Mouse (Mus musculus) central nervous system, embryonic 11.5 days (tissue): Measurements from ENCODE around the gene Olfr1341. TPM values are rescaled to one million over a fixed set of nuclear protein-coding genes. Genes with fewer than 3 reads are reported as not detected.

ENCODE experiments used
- polyA plus RNA-seq: library from polyadenylated mRNA; depleted of rRNA; stranded (reverse); fragments of >200 nt; gene quantifications from 2 replicates; pipeline ENCODE4 v1.2.3, GENCODE M21; 2012; rRNA removed

The Olfr1341 gene
- not detected in 2 replicates for polyA plus RNA-seq

GRCm38 (mm10) chr4:118703223-118703622 lies at the start of gene Olfr1341:
Olfr1341 (plus strand) TSS chr4:118703523.

GRCm38 (mm10) chr4:118658652-118659051 lies 44.7 kb upstream of the Olfr1341 start, which contains the start of gene Olfr62:
Olfr62 (plus strand) TSS chr4:118658952.

GRCm38 (mm10) chr4:118692412-118692973 lies 10.8 kb upstream of the Olfr1341 start, which contains the start of gene Olfr1342:
Olfr1342 (minus strand) TSS chr4:118692756.

GRCm38 (mm10) chr4:118719838-118720237 lies 16.5 kb downstream of the Olfr1341 start, which contains the start of gene Olfr1340:
Olfr1340 (plus strand) TSS chr4:118720138.

GRCm38 (mm10) chr4:118731875-118732274 lies 28.6 kb downstream of the Olfr1341 start, which contains the start of gene Olfr1339:
Olfr1339 (plus strand) TSS chr4:118732175.

GRCm38 (mm10) chr4:118758637-118759036 lies 55.3 kb downstream of the Olfr1341 start, which contains the start of gene Olfr1338:
Olfr1338 (minus strand) TSS chr4:118758737.

Other genes starting within 250 kb of the Olfr1341 start
- 1.3 and 1.7 TPM in 2 replicates for gene Mpl, start 246.0 kb upstream of the Olfr1341 start, polyA plus RNA-seq
- gene Tie1, start 213.5 kb upstream of the Olfr1341 start, polyA plus RNA-seq = 18.1 and 21.1 TPM in 2 replicates
- 0.68 and 0.78 TPM in 2 replicates for gene 2610528J11Rik, start 176.5 kb upstream of the Olfr1341 start, polyA plus RNA-seq
- gene Tmem125, start 159.5 kb upstream of the Olfr1341 start, polyA plus RNA-seq = 0.32 and 0.47 TPM in 2 replicates
- gene Cfap57, start 82.7 kb upstream of the Olfr1341 start, polyA plus RNA-seq = 0.70 and 0.80 TPM in 2 replicates
- 115 and 163 TPM in 2 replicates for gene Ebna1bp2, start 82.7 kb upstream of the Olfr1341 start, polyA plus RNA-seq
- gene Olfr62, start 44.6 kb upstream of the Olfr1341 start, polyA plus RNA-seq = not detected in 2 replicates
- gene Olfr1342, start 10.8 kb upstream of the Olfr1341 start, polyA plus RNA-seq = 0.02 TPM in 1 of 2 replicates, not detected in the other
- gene Olfr1340, start 16.6 kb downstream of the Olfr1341 start, polyA plus RNA-seq = not detected in 2 replicates
- not detected in 2 replicates for gene Olfr1339, start 28.7 kb downstream of the Olfr1341 start, polyA plus RNA-seq
- not detected in 2 replicates for gene Olfr1338, start 55.2 kb downstream of the Olfr1341 start, polyA plus RNA-seq
- not detected in 2 replicates for gene Olfr1337, start 79.1 kb downstream of the Olfr1341 start, polyA plus RNA-seq
- gene Olfr1335, start 106.4 kb downstream of the Olfr1341 start, polyA plus RNA-seq = not detected in 2 replicates
- gene Olfr1333, start 132.8 kb downstream of the Olfr1341 start, polyA plus RNA-seq = not detected in 2 replicates
- gene Olfr1331, start 161.1 kb downstream of the Olfr1341 start, polyA plus RNA-seq = not detected in 2 replicates
- not detected in 2 replicates for gene Olfr1330, start 185.1 kb downstream of the Olfr1341 start, polyA plus RNA-seq
- not detected in 2 replicates for gene Olfr1329, start 213.9 kb downstream of the Olfr1341 start, polyA plus RNA-seq
- gene Olfr1328, start 235.1 kb downstream of the Olfr1341 start, polyA plus RNA-seq = not detected in 2 replicates